Mouse (Mus musculus): ENCODE data around the gene Prkar1b. TPM values are rescaled to one million over a fixed set of nuclear protein-coding genes. Genes with fewer than 3 reads are reported as not detected.

The Prkar1b gene
- total and polyA plus RNA-seq, 2 experiments from 2014 or later = 397 to 415 TPM

GRCm38 (mm10) chr5:139118961-139119276 lies 30.9 kb downstream of the Prkar1b start:
- no peak overlapping the region for H3K9ac ChIP-seq (replicated peaks; ENCODE audit: low read length, poor library complexity, severe bottlenecking)
- H3K4me3 ChIP-seq (ENCODE audit: low read depth, low read length) = no peak overlapping the region
- no peaks in the 10 kb centered on the region for H3K4me1 ChIP-seq (ENCODE audit: insufficient read depth, low read length)
- H3K27me3 ChIP-seq (ENCODE audit: insufficient read depth, low read length) = no peaks in the 10 kb centered on the region
- 63% methylated on average over 2 of the region's 2 CpGs for WGBS
- DNase-seq (ENCODE audit: low spot score) (no peak), ATAC-seq (ENCODE audit: low FRiP score) (no peak)
- no peak overlapping the region for H3K27ac ChIP-seq (ENCODE audit: low read depth, low read length)
- H3K9me3 ChIP-seq (ENCODE audit: low read length) = no peaks in the 10 kb centered on the region
- TF ChIP-seq CTCF (IDR thresholded peaks at IDR 0.05) = no peak
- no peak overlapping the region for H3K4me2 ChIP-seq (ENCODE audit: low read depth, low read length, poor library complexity, severe bottlenecking)
- peaks cover 24% of the 10 kb centered on the region for H3K36me3 ChIP-seq (ENCODE audit: insufficient read depth, low read length)

- TF ChIP-seq CTCF (IDR thresholded peaks at IDR 0.05) = no peak
- no peak overlapping the region for H3K4me2 ChIP-seq (ENCODE audit: low read depth, low read length, poor library complexity, severe bottlenecking)
- no peaks in the 10 kb centered on the region for H3K27me3 ChIP-seq (ENCODE audit: insufficient read depth, low read length)
- peaks cover 24% of the 10 kb centered on the region for H3K36me3 ChIP-seq (ENCODE audit: insufficient read depth, low read length)
- ATAC-seq (ENCODE audit: low FRiP score) (no peak), DNase-seq (ENCODE audit: low spot score) (no peak)
- no peaks in the 10 kb centered on the region for H3K4me1 ChIP-seq (ENCODE audit: insufficient read depth, low read length)
- no peak overlapping the region for H3K9ac ChIP-seq (replicated peaks; ENCODE audit: low read length, poor library complexity, severe bottlenecking)
- no peak overlapping the region for H3K4me3 ChIP-seq (ENCODE audit: low read depth, low read length)
- no peak overlapping the region for H3K27ac ChIP-seq (ENCODE audit: low read depth, low read length)
- whole genome bisulfite sequencing = 72% methylated on average over 5 of the region's 5 CpGs
- H3K9me3 ChIP-seq (ENCODE audit: low read length) = no peaks in the 10 kb centered on the region
Observed at GRCm38 (mm10) chr5:139118139-139118960, 31.5 kb downstream of the Prkar1b start.

GRCm38 (mm10) chr5:139115507-139115906 lies 34.3 kb downstream of the Prkar1b start:
- Histone ChIP-seq H3K36me3 (ENCODE audit: insufficient read depth, low read length) (peaks cover 22% of the 10 kb centered on the region), H3K9me3 (ENCODE audit: low read length) (no peaks in the 10 kb centered on the region), H3K4me3 (ENCODE audit: low read depth, low read length) (no peak overlapping the region), H3K27me3 (ENCODE audit: insufficient read depth, low read length) (no peaks in the 10 kb centered on the region), H3K4me1 (ENCODE audit: insufficient read depth, low read length) (peaks cover 4% of the 10 kb centered on the region; the same call in 1 of the 2 replicates), H3K4me2 (ENCODE audit: low read depth, low read length, poor library complexity, severe bottlenecking) (no peak overlapping the region), H3K9ac (replicated peaks; ENCODE audit: low read length, poor library complexity, severe bottlenecking) (no peak overlapping the region), H3K27ac (ENCODE audit: low read depth, low read length) (no peak overlapping the region)
- no peak for DNase-seq (ENCODE audit: low spot score)
- TF ChIP-seq CTCF (IDR thresholded peaks at IDR 0.05) = no peak
- 93% methylated on average over 7 of the region's 7 CpGs for WGBS
- ATAC-seq (ENCODE audit: low FRiP score) = no peak

- Histone ChIP-seq H3K27ac (ENCODE audit: low read depth, low read length) (no peak overlapping the region), H3K4me3 (ENCODE audit: low read depth, low read length) (no peak overlapping the region), H3K4me1 (ENCODE audit: insufficient read depth, low read length) (peaks cover 4% of the 10 kb centered on the region; the same call in 1 of the 2 replicates), H3K36me3 (ENCODE audit: insufficient read depth, low read length) (peaks cover 18% of the 10 kb centered on the region), H3K4me2 (ENCODE audit: low read depth, low read length, poor library complexity, severe bottlenecking) (no peak overlapping the region), H3K9ac (replicated peaks; ENCODE audit: low read length, poor library complexity, severe bottlenecking) (no peak overlapping the region), H3K9me3 (ENCODE audit: low read length) (no peaks in the 10 kb centered on the region), H3K27me3 (ENCODE audit: insufficient read depth, low read length) (no peaks in the 10 kb centered on the region)
- no peak for TF ChIP-seq CTCF (IDR thresholded peaks at IDR 0.05)
- ATAC-seq (ENCODE audit: low FRiP score) (no peak), DNase-seq (ENCODE audit: low spot score) (no peak)
- WGBS = 84% methylated on average over 4 of the region's 4 CpGs
Observed at GRCm38 (mm10) chr5:139114876-139115275, 34.9 kb downstream of the Prkar1b start.

- no peaks in the 10 kb centered on the region for H3K27me3 ChIP-seq (ENCODE audit: insufficient read depth, low read length)
- no peak for DNase-seq (ENCODE audit: low spot score)
- H3K4me2 ChIP-seq (ENCODE audit: low read depth, low read length, poor library complexity, severe bottlenecking) = no peak overlapping the region
- H3K4me3 ChIP-seq (ENCODE audit: low read depth, low read length) = no peak overlapping the region
- no peaks in the 10 kb centered on the region for H3K9me3 ChIP-seq (ENCODE audit: low read length)
- H3K4me1 ChIP-seq (ENCODE audit: insufficient read depth, low read length) = peaks cover 4% of the 10 kb centered on the region; the same call in 1 of the 2 replicates
- H3K27ac ChIP-seq (ENCODE audit: low read depth, low read length) = 0 out of 2 replicates have a peak overlapping the region, but pooled peaks have one; percentile 18
- H3K36me3 ChIP-seq (ENCODE audit: insufficient read depth, low read length) = peaks cover 15% of the 10 kb centered on the region
- 53% methylated on average over 9 of the region's 9 CpGs for WGBS
- no peak overlapping the region for H3K9ac ChIP-seq (replicated peaks; ENCODE audit: low read length, poor library complexity, severe bottlenecking)
- TF ChIP-seq CTCF (IDR thresholded peaks at IDR 0.05) = no peak
- ATAC-seq (ENCODE audit: low FRiP score) = no peak
Observed at GRCm38 (mm10) chr5:139112418-139112817, 37.4 kb downstream of the Prkar1b start.

- H3K9me3 ChIP-seq (ENCODE audit: low read length) = no peaks in the 10 kb centered on the region
Observed at GRCm38 (mm10) chr5:139111991-139112390, 37.8 kb downstream of the Prkar1b start.

More at GRCm38 (mm10) chr5:139111991-139112390, 37.8 kb downstream of the Prkar1b start:
- 0 out of 2 replicates have a peak overlapping the region, but pooled peaks have one; percentile 18 for H3K27ac ChIP-seq (ENCODE audit: low read depth, low read length)
- no peak overlapping the region for H3K9ac ChIP-seq (replicated peaks; ENCODE audit: low read length, poor library complexity, severe bottlenecking)
- 48% methylated on average over 9 of the region's 9 CpGs for whole genome bisulfite sequencing
- peaks cover 15% of the 10 kb centered on the region for H3K36me3 ChIP-seq (ENCODE audit: insufficient read depth, low read length)
- H3K4me2 ChIP-seq (ENCODE audit: low read depth, low read length, poor library complexity, severe bottlenecking) = no peak overlapping the region
- H3K27me3 ChIP-seq (ENCODE audit: insufficient read depth, low read length) = no peaks in the 10 kb centered on the region
- ATAC-seq (ENCODE audit: low FRiP score) (no peak), DNase-seq (ENCODE audit: low spot score) (no peak)
- TF ChIP-seq CTCF (IDR thresholded peaks at IDR 0.05) = no peak
- no peak overlapping the region for H3K4me3 ChIP-seq (ENCODE audit: low read depth, low read length)
- H3K4me1 ChIP-seq (ENCODE audit: insufficient read depth, low read length) = peaks cover 4% of the 10 kb centered on the region; the same call in 1 of the 2 replicates

Measured in midbrain, postnatal 0 days (tissue).